Mouse (Mus musculus) heart, embryonic 15.5 days (tissue): ENCODE data around the gene Rgs3. TPM values are rescaled to one million over a fixed set of nuclear protein-coding genes. Genes with fewer than 3 reads are reported as not detected.

Experiments used
- ATAC-seq: fragments of 200-750 bp; cut with Nextera tagmentation; replicated peaks from 2 replicates; pipeline ENCODE4 v1.8.0; 2017; ENCODE audit warnings: low read depth, moderate TSS enrichment; ENCODE audit not compliant: insufficient number of reproducible peaks, insufficient read depth, low FRiP score
- H3K27ac ChIP-seq: fragments of 300-500 bp; sonication (generic); 2 replicates; pipeline ENCODE4 v1.5.1; 2015; ENCODE audit warnings: mild to moderate bottlenecking, inconsistent platforms
- H3K27me3 ChIP-seq: fragments of 300-500 bp; sonication (generic); 2 replicates; pipeline ENCODE4 v1.6.1; 2015; ENCODE audit warnings: inconsistent platforms
- H3K36me3 ChIP-seq: fragments of 300-500 bp; sonication (generic); 2 replicates; pipeline ENCODE4 v1.6.1; 2015; ENCODE audit warnings: mild to moderate bottlenecking, inconsistent platforms
- H3K4me1 ChIP-seq: fragments of 300-500 bp; sonication (generic); replicated peaks from 2 replicates; pipeline ENCODE4 v1.6.1; 2015; ENCODE audit warnings: inconsistent platforms
- H3K4me2 ChIP-seq: fragments of 300-500 bp; sonication (generic); 2 replicates; pipeline ENCODE4 v1.6.1; 2015; ENCODE audit warnings: inconsistent platforms, mild to moderate bottlenecking, moderate library complexity
- H3K4me3 ChIP-seq: fragments of 300-500 bp; sonication (generic); 2 replicates; pipeline ENCODE4 v1.5.1; 2015; ENCODE audit warnings: mild to moderate bottlenecking, inconsistent platforms
- H3K9ac ChIP-seq: fragments of 300-500 bp; sonication (generic); 2 replicates; pipeline ENCODE4 v1.6.1; 2015; ENCODE audit warnings: mild to moderate bottlenecking, inconsistent platforms
- H3K9me3 ChIP-seq: fragments of 300-500 bp; sonication (generic); replicated peaks from 2 replicates; pipeline ENCODE4 v1.6.1; 2016; ENCODE audit warnings: inconsistent platforms
- WGBS: fragments of 180-500 bp; shearing (Covaris S2); methylation state at CpG from one replicate; pipeline ENCODE4 v1.1.7; 2015; ENCODE audit warnings: mixed read lengths; 5-methylcytosine and 5-hydroxymethylcytosine counted together
- polyA plus RNA-seq: library from polyadenylated mRNA; unstranded; fragments of >200 nt; fragmentation: Nextera tagmentation; extraction: Ambion mirVana; gene quantifications from 2 replicates; pipeline ENCODE4 v1.2.1, GENCODE M21; 2015

Gene Rgs3
- polyA plus RNA-seq, 1 experiment from 2014 or later = 56.9 TPM

GRCm38 (mm10) chr4:62621151-62621550 is 61.5 kb downstream of the Rgs3 start:
- Histone ChIP-seq H3K27me3 (peaks cover 27% of the 10 kb centered on the region), H3K4me2 (peak overlapping the region; percentile 54)

GRCm38 (mm10) chr4:62621880-62622675 is 62.4 kb downstream of the Rgs3 start:
- ATAC-seq = peak; percentile 17; the same call in 1 of the 2 replicates
- peak overlapping the region; percentile 85 for H3K27ac ChIP-seq

More at GRCm38 (mm10) chr4:62621151-62621550, 61.5 kb downstream of the Rgs3 start:
- no peaks in the 10 kb centered on the region for H3K36me3 ChIP-seq
- H3K4me1 ChIP-seq = peaks cover 38% of the 10 kb centered on the region
- peak overlapping the region; percentile 35 for H3K9ac ChIP-seq
- peak overlapping the region; percentile 46 for H3K4me3 ChIP-seq
- H3K27ac ChIP-seq = peak overlapping the region; percentile 85
- no peaks in the 10 kb centered on the region for H3K9me3 ChIP-seq
- no peak for ATAC-seq
- WGBS = 81% methylated on average over 9 of the region's 9 CpGs

GRCm38 (mm10) chr4:62623251-62624015 is 63.8 kb downstream of the Rgs3 start:
- H3K9me3 ChIP-seq = no peaks in the 10 kb centered on the region
- peak overlapping the region; percentile 54 for H3K4me2 ChIP-seq
- H3K36me3 ChIP-seq = no peaks in the 10 kb centered on the region
- 67% methylated on average over 13 of the region's 13 CpGs for whole genome bisulfite sequencing
- H3K27ac ChIP-seq = peak overlapping the region; percentile 85
- no peak for ATAC-seq
- no peak overlapping the region for H3K9ac ChIP-seq
- peak overlapping the region; percentile 46 for H3K4me3 ChIP-seq
- H3K27me3 ChIP-seq = peaks cover 18% of the 10 kb centered on the region
- H3K4me1 ChIP-seq = peaks cover 48% of the 10 kb centered on the region

More at GRCm38 (mm10) chr4:62621880-62622675, 62.4 kb downstream of the Rgs3 start:
- Histone ChIP-seq H3K9me3 (no peaks in the 10 kb centered on the region), H3K4me3 (peak overlapping the region; percentile 46), H3K27me3 (peaks cover 18% of the 10 kb centered on the region), H3K4me2 (peak overlapping the region; percentile 54), H3K9ac (peak overlapping the region; percentile 42; the same call in 1 of the 2 replicates), H3K4me1 (peaks cover 47% of the 10 kb centered on the region), H3K36me3 (no peaks in the 10 kb centered on the region)
- 55% methylated on average over 14 of the region's 14 CpGs for WGBS

- Histone ChIP-seq H3K4me3 (no peak overlapping the region), H3K9me3 (no peaks in the 10 kb centered on the region), H3K36me3 (no peaks in the 10 kb centered on the region), H3K4me1 (peaks cover 47% of the 10 kb centered on the region), H3K4me2 (no peak overlapping the region), H3K27me3 (peaks cover 24% of the 10 kb centered on the region), H3K27ac (peak overlapping the region; percentile 65), H3K9ac (no peak overlapping the region)
- no peak for ATAC-seq
- WGBS = 50% methylated on average over 15 of the region's 15 CpGs
Measured at GRCm38 (mm10) chr4:62624679-62625450, 65.2 kb downstream of the Rgs3 start.

GRCm38 (mm10) chr4:62625451-62626061 is 65.9 kb downstream of the Rgs3 start:
- Histone ChIP-seq H3K4me3 (no peak overlapping the region), H3K4me2 (no peak overlapping the region), H3K36me3 (no peaks in the 10 kb centered on the region), H3K27ac (peak overlapping the region; percentile 65), H3K27me3 (peaks cover 25% of the 10 kb centered on the region), H3K9me3 (no peaks in the 10 kb centered on the region), H3K9ac (no peak overlapping the region), H3K4me1 (peaks cover 53% of the 10 kb centered on the region)
- ATAC-seq = no peak
- 77% methylated on average over 19 of the region's 19 CpGs for WGBS

- H3K9me3 ChIP-seq = no peaks in the 10 kb centered on the region
- no peak overlapping the region for H3K4me2 ChIP-seq
- ATAC-seq = no peak
- no peak overlapping the region for H3K9ac ChIP-seq
- H3K27me3 ChIP-seq = peaks cover 20% of the 10 kb centered on the region
- H3K27ac ChIP-seq = 0 out of 2 replicates have a peak overlapping the region, but pooled peaks have one; percentile 28
- H3K4me1 ChIP-seq = peaks cover 55% of the 10 kb centered on the region
- 48% methylated on average over 15 of the region's 15 CpGs for WGBS
- no peak overlapping the region for H3K4me3 ChIP-seq
- H3K36me3 ChIP-seq = no peaks in the 10 kb centered on the region
Measured at GRCm38 (mm10) chr4:62626228-62627026, 66.8 kb downstream of the Rgs3 start.

- Histone ChIP-seq H3K4me2 (no peak overlapping the region), H3K27ac (0 out of 2 replicates have a peak overlapping the region, but pooled peaks have one; percentile 18)
Measured at GRCm38 (mm10) chr4:62627331-62627730, 67.7 kb downstream of the Rgs3 start.

GRCm38 (mm10) chr4:62628547-62628946 is 68.9 kb downstream of the Rgs3 start:
- Histone ChIP-seq H3K4me3 (no peak overlapping the region), H3K9ac (no peak overlapping the region), H3K4me2 (no peak overlapping the region), H3K27me3 (peaks cover 14% of the 10 kb centered on the region), H3K36me3 (no peaks in the 10 kb centered on the region), H3K4me1 (peaks cover 56% of the 10 kb centered on the region), H3K9me3 (no peaks in the 10 kb centered on the region), H3K27ac (no peak overlapping the region)
- no peak for ATAC-seq
- 91% methylated on average over 7 of the region's 7 CpGs for WGBS

More at GRCm38 (mm10) chr4:62627331-62627730, 67.7 kb downstream of the Rgs3 start:
- no peaks in the 10 kb centered on the region for H3K9me3 ChIP-seq
- H3K36me3 ChIP-seq = no peaks in the 10 kb centered on the region
- no peak overlapping the region for H3K4me3 ChIP-seq
- peaks cover 14% of the 10 kb centered on the region; the same call in 1 of the 2 replicates for H3K27me3 ChIP-seq
- ATAC-seq = no peak
- 67% methylated on average over 4 of the region's 4 CpGs for WGBS
- H3K9ac ChIP-seq = no peak overlapping the region
- peaks cover 54% of the 10 kb centered on the region for H3K4me1 ChIP-seq

- Histone ChIP-seq H3K36me3 (no peaks in the 10 kb centered on the region), H3K27ac (peak overlapping the region; percentile 45), H3K9me3 (no peaks in the 10 kb centered on the region), H3K4me3 (no peak overlapping the region), H3K4me1 (peaks cover 65% of the 10 kb centered on the region), H3K27me3 (peaks cover 12% of the 10 kb centered on the region; the same call in 1 of the 2 replicates), H3K4me2 (no peak overlapping the region), H3K9ac (no peak overlapping the region)
- 70% methylated on average over 9 of the region's 9 CpGs for WGBS
- ATAC-seq = no peak
Measured at GRCm38 (mm10) chr4:62629461-62629860, 69.8 kb downstream of the Rgs3 start.

- no peaks in the 10 kb centered on the region for H3K9me3 ChIP-seq
- H3K4me2 ChIP-seq = no peak overlapping the region
- 32% methylated on average over 4 of the region's 4 CpGs for WGBS
- no peak overlapping the region for H3K4me3 ChIP-seq
- peak overlapping the region; percentile 45 for H3K27ac ChIP-seq
- H3K36me3 ChIP-seq = no peaks in the 10 kb centered on the region
- ATAC-seq = no peak
- H3K4me1 ChIP-seq = peaks cover 65% of the 10 kb centered on the region
- H3K9ac ChIP-seq = no peak overlapping the region
- H3K27me3 ChIP-seq = peaks cover 12% of the 10 kb centered on the region; the same call in 1 of the 2 replicates
Measured at GRCm38 (mm10) chr4:62629905-62630304, 70.3 kb downstream of the Rgs3 start.
